Mouse (Mus musculus): ENCODE measurements around the gene Cfd. TPM values are rescaled to one million over a fixed set of nuclear protein-coding genes. Genes with fewer than 3 reads are reported as not detected.

The Cfd gene
- total RNA-seq, 1 experiment from 2014 or later = not detected

- ATAC-seq (replicated peaks; ENCODE audit: insufficient number of reproducible peaks, low FRiP score, low TSS enrichment, poor library complexity, severe bottlenecking) = no peak
These were observed 19.9 kb downstream of the Cfd start, which contains the start of gene Gm26602 for GRCm38 (mm10) chr10:79910556-79910955. Gm26602 (plus strand) TSS chr10:79910856.

GRCm38 (mm10) chr10:79912412-79912811 lies 21.8 kb downstream of the Cfd start:
- no peak for ATAC-seq (replicated peaks; ENCODE audit: insufficient number of reproducible peaks, low FRiP score, low TSS enrichment, poor library complexity, severe bottlenecking)

- ATAC-seq (replicated peaks; ENCODE audit: insufficient number of reproducible peaks, low FRiP score, low TSS enrichment, poor library complexity, severe bottlenecking) = no peak
These were observed 23.7 kb downstream of the Cfd start for GRCm38 (mm10) chr10:79914131-79914947.

- ATAC-seq (replicated peaks; ENCODE audit: insufficient number of reproducible peaks, low FRiP score, low TSS enrichment, poor library complexity, severe bottlenecking) = no peak
These were observed 24.4 kb downstream of the Cfd start for GRCm38 (mm10) chr10:79914948-79915596.

- ATAC-seq (replicated peaks; ENCODE audit: insufficient number of reproducible peaks, low FRiP score, low TSS enrichment, poor library complexity, severe bottlenecking) = no peak
These were observed 25.4 kb downstream of the Cfd start for GRCm38 (mm10) chr10:79916081-79916480.

GRCm38 (mm10) chr10:79916808-79917531 lies 26.3 kb downstream of the Cfd start, which contains the start of gene Kiss1r:
Kiss1r (plus strand) TSS chr10:79916971.
- ATAC-seq (replicated peaks; ENCODE audit: insufficient number of reproducible peaks, low FRiP score, low TSS enrichment, poor library complexity, severe bottlenecking) = peak; percentile 64

- ATAC-seq (replicated peaks; ENCODE audit: insufficient number of reproducible peaks, low FRiP score, low TSS enrichment, poor library complexity, severe bottlenecking) = no peak
These were observed 27.0 kb downstream of the Cfd start for GRCm38 (mm10) chr10:79917532-79918100.

GRCm38 (mm10) chr10:79918231-79919078 lies 27.8 kb downstream of the Cfd start:
- ATAC-seq (replicated peaks; ENCODE audit: insufficient number of reproducible peaks, low FRiP score, low TSS enrichment, poor library complexity, severe bottlenecking) = no peak

- ATAC-seq (replicated peaks; ENCODE audit: insufficient number of reproducible peaks, low FRiP score, low TSS enrichment, poor library complexity, severe bottlenecking) = no peak
These were observed 28.7 kb downstream of the Cfd start for GRCm38 (mm10) chr10:79919251-79919849.

GRCm38 (mm10) chr10:79920056-79920890 lies 29.6 kb downstream of the Cfd start:
- no peak for ATAC-seq (replicated peaks; ENCODE audit: insufficient number of reproducible peaks, low FRiP score, low TSS enrichment, poor library complexity, severe bottlenecking)

GRCm38 (mm10) chr10:79920958-79921535 lies 30.4 kb downstream of the Cfd start, which contains the start of gene R3hdm4:
R3hdm4 (minus strand) TSS chr10:79921208.
- no peak for ATAC-seq (replicated peaks; ENCODE audit: insufficient number of reproducible peaks, low FRiP score, low TSS enrichment, poor library complexity, severe bottlenecking)

- no peak for ATAC-seq (replicated peaks; ENCODE audit: insufficient number of reproducible peaks, low FRiP score, low TSS enrichment, poor library complexity, severe bottlenecking)
These were observed 30.9 kb downstream of the Cfd start for GRCm38 (mm10) chr10:79921572-79921971.

- peak; percentile 24 for ATAC-seq (replicated peaks; ENCODE audit: insufficient number of reproducible peaks, low FRiP score, low TSS enrichment, poor library complexity, severe bottlenecking)
These were observed 34.5 kb downstream of the Cfd start for GRCm38 (mm10) chr10:79924998-79925784.

- ATAC-seq (replicated peaks; ENCODE audit: insufficient number of reproducible peaks, low FRiP score, low TSS enrichment, poor library complexity, severe bottlenecking) = no peak
These were observed 35.3 kb downstream of the Cfd start for GRCm38 (mm10) chr10:79925785-79926490.

Data from monocyte, adult 5-6 weeks (primary cell).